Mouse (Mus musculus) E14TG2a.4 (cell line): Measurements from ENCODE around the gene Gfra1.

Source experiments
- H3K27me3 ChIP-seq: 2 replicates; pipeline ENCODE4 v1.6.1; 2014; ENCODE audit warnings: low read length, control low read depth; ENCODE audit not compliant: insufficient read depth
- H3K36me3 ChIP-seq: 2 replicates; pipeline ENCODE4 v1.6.1; 2014; ENCODE audit warnings: low read length, control low read depth; ENCODE audit not compliant: insufficient read depth
- H3K4me1 ChIP-seq: replicated peaks from 2 replicates; pipeline ENCODE4 v1.6.1; 2014; ENCODE audit warnings: low read depth, low read length, control low read depth
- H3K4me3 ChIP-seq: replicated peaks from 2 replicates; pipeline ENCODE4 v1.5.1; 2014; ENCODE audit warnings: mild to moderate bottlenecking, low read length
- H3K9me3 ChIP-seq: 2 replicates; pipeline ENCODE4 v1.6.1; 2014; ENCODE audit warnings: low read length, control low read depth
- CTCF ChIP-seq: conservative IDR thresholded peaks from 2 replicates; pipeline ENCODE4 v1.5.1; 2014; ENCODE audit warnings: low read length
- NANOG ChIP-seq: IDR thresholded peaks from 2 replicates; pipeline ENCODE4 v1.6.1; 2014; ENCODE audit warnings: borderline replicate concordance, low read length, mixed read lengths
- POU5F1 ChIP-seq: IDR thresholded peaks from 2 replicates; pipeline ENCODE4 v1.6.1; 2014; ENCODE audit warnings: low read length, borderline replicate concordance

Gfra1 gene

DNA sequence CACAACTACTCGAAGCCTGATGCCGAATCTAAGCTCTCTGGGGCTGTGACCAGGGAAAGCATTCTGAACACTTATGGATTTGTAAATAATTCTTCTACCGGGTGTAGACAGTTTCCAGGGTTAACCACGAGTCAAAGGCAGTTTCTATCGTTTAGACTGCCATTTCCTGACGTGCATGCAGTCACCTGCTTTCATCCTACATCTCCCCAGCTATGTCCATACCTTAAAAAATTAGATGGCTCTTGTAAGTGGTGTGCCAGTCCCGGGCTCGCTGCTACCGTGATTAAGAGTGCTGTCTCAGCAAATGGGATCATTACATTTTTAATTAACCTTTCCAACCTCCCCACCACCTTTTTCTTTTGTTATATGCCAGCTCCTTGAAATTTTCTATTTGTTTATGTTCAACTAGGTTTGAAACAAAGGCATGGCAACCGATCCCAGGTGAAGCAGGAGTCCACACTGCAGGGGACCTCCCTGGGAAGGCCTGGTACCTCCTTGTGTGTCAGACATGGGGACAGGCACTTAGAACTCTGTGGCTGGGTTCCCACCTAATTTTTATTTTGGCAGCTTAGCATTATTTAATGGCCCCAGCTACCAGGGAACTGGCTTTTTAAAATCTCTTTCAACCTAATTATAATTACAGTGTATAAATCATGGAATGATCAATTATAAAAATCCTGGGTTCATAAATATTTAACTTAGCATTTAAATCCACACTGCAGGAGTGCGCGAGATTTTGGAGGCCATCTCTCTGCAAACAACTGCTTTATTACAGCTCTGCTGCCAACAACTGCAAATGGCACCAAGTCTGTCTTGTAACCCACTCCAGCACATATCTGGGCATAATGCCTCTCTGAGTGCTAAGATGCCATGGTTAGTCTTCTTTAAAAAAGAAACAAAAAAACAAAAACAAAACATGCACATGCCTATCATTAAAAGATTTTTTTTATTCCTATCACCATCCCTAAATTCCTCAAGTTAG, 145.1 kb downstream of the Gfra1 start:
- H3K27me3 ChIP-seq = no peaks in the 10 kb centered on the region
- H3K36me3 ChIP-seq = no peaks in the 10 kb centered on the region
- peaks cover 20% of the 10 kb centered on the region for H3K9me3 ChIP-seq
- H3K4me1 ChIP-seq = no peaks in the 10 kb centered on the region
- H3K4me3 ChIP-seq = no peak overlapping the region
- TF ChIP-seq POU5F1 (no peak), CTCF (no peak), NANOG (no peak)

GRCm38 (mm10) chr19:58309620-58310275, 146.0 kb downstream of the Gfra1 start:
- Histone ChIP-seq H3K36me3 (no peaks in the 10 kb centered on the region), H3K9me3 (peaks cover 12% of the 10 kb centered on the region), H3K4me1 (no peaks in the 10 kb centered on the region), H3K27me3 (no peaks in the 10 kb centered on the region), H3K4me3 (no peak overlapping the region)
- no peak for TF ChIP-seq NANOG
- TF ChIP-seq CTCF = no peak
- TF ChIP-seq POU5F1 = no peak

DNA sequence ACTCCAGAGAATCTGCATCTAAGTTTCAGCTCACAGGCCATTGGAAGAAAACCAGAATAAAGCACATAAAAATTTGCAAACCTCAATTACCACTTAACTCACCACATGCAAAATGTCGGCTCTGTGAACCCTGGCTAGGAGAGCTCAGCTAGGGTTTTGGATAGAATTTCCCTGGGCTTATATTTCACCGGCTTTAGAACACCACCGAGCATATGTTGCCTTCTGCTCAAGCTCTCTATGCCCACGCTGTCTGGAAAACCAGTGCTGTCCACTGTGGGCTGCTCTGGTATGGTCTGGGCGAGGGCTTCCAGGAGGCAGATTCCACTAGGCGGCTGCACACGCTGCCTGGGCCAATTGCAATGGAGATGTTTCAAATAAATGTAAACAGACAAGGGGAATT, 154.6 kb downstream of the Gfra1 start:
- TF ChIP-seq POU5F1 (no peak), NANOG (no peak), CTCF (no peak)
- peaks cover 6% of the 10 kb centered on the region; the same call in 1 of the 2 replicates for H3K27me3 ChIP-seq
- H3K36me3 ChIP-seq = no peaks in the 10 kb centered on the region
- H3K4me3 ChIP-seq = no peak overlapping the region
- H3K9me3 ChIP-seq = no peaks in the 10 kb centered on the region
- H3K4me1 ChIP-seq = no peaks in the 10 kb centered on the region

DNA sequence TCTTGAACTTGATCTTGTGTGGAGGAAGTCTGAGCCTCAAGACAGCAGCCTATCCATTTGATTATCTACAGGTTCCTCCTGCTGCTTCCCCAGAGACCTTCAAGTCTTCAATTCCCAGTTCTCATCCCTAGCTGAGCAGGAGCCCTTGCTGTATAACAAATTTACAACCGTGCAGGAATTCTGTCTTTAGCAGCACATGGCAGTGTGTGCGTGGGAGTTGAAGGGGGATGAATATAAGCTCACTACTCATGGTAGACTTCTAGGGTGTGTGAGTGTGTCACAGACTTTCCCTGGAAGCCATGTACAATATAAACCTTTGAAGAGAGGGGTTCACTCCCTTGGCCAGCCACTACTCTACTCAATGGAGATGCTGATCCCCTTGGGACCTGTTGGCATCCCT, 157.8 kb downstream of the Gfra1 start:
- Histone ChIP-seq H3K9me3 (0 out of 2 replicates have a peak, but pooled peaks cover 3% of the 10 kb centered on the region), H3K4me1 (no peaks in the 10 kb centered on the region), H3K27me3 (peaks cover 6% of the 10 kb centered on the region; the same call in 1 of the 2 replicates), H3K4me3 (no peak overlapping the region), H3K36me3 (no peaks in the 10 kb centered on the region)
- TF ChIP-seq CTCF = no peak
- TF ChIP-seq NANOG = no peak
- no peak for TF ChIP-seq POU5F1

GRCm38 (mm10) chr19:58296842-58297190, 158.9 kb downstream of the Gfra1 start:
- H3K9me3 ChIP-seq = 0 out of 2 replicates have a peak, but pooled peaks cover 3% of the 10 kb centered on the region
- H3K4me3 ChIP-seq = no peak overlapping the region
- no peak for TF ChIP-seq POU5F1
- TF ChIP-seq NANOG = no peak
- TF ChIP-seq CTCF = no peak
- H3K4me1 ChIP-seq = no peaks in the 10 kb centered on the region
- no peaks in the 10 kb centered on the region for H3K36me3 ChIP-seq
- peaks cover 6% of the 10 kb centered on the region; the same call in 1 of the 2 replicates for H3K27me3 ChIP-seq

DNA sequence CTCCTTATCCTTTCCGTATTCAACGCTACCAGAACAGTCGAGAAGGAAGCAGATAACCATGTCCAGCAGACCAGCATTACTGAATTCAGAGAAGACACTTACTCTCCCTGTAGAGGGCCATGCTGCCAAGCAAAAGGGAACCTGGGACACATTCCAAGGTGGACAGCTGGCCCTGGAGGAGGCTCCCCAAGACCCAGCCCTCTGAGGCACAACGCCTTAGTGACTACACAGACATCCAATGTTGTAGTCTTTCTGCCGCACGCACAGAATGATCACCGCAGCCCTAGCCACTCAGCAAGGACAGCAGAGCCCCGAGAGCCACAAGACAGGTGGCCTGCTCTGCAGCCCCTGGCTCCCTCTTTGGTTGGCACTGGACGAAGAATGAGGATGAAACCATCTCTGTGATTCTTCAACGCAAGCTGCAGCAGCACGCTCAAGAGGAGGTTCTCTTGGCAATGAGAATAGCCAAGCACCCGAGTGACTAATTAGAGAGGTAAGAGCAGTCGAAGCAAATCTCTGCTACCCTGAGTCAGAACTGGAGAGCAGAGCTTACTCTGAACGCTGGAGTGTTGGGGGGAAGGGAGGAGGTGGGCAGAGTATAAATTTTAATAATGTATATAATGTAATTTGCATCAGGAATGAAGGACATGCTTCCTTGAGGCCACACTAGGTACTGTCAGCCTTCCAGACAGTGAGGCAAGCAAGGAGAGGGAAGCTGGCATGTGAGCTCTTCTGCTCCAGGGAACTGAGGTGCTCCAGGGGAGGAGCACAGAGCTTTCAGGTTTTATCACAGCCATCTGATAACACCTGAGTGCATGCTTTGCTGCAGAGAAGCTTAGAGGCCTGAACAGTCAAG, 159.5 kb downstream of the Gfra1 start:
- no peaks in the 10 kb centered on the region for H3K4me1 ChIP-seq
- no peak for TF ChIP-seq POU5F1
- no peak for TF ChIP-seq CTCF
- no peak for TF ChIP-seq NANOG
- no peaks in the 10 kb centered on the region for H3K36me3 ChIP-seq
- peaks cover 6% of the 10 kb centered on the region; the same call in 1 of the 2 replicates for H3K27me3 ChIP-seq
- H3K4me3 ChIP-seq = no peak overlapping the region
- H3K9me3 ChIP-seq = 0 out of 2 replicates have a peak, but pooled peaks cover 3% of the 10 kb centered on the region

DNA sequence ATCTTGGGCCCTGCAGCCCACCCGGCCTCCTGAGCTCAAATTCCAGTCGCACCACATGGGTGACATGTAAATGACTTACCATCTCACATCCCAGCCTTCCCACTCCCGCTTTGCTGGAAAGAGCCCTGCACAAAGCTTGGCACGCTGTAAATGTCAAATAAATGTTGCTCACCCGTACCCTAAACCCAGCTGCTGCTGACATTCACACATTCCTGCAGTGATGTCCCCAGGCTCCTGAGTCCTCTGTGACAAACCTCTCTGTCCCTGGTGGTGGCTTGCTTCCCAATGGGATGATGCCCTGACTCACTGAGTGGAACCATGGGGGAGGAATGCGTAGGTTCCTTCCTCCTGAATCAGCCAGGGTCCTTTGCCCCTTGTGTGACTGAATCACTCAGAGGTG, 167.6 kb downstream of the Gfra1 start:
- Histone ChIP-seq H3K4me3 (no peak overlapping the region), H3K9me3 (no peaks in the 10 kb centered on the region), H3K4me1 (no peaks in the 10 kb centered on the region), H3K36me3 (no peaks in the 10 kb centered on the region), H3K27me3 (no peaks in the 10 kb centered on the region)
- no peak for TF ChIP-seq CTCF
- no peak for TF ChIP-seq POU5F1
- TF ChIP-seq NANOG = no peak
